Mouse (Mus musculus) heart, adult 2 months (tissue): Measurements from ENCODE around the gene Gprin1. TPM values are rescaled to one million over a fixed set of nuclear protein-coding genes. Genes with fewer than 3 reads are reported as not detected.

Experiments
- DNase-seq, 2 experiments: peaks; one replicate each; pipeline ENCODE4 v3.0.0; 2021
- H3K27ac ChIP-seq: fragments of 200-600 bp; 2 replicates; pipeline ENCODE4 v1.8.1; 2022
- H3K27me3 ChIP-seq: fragments of 200-500 bp; 2 replicates; pipeline ENCODE4 v1.6.1; 2012; ENCODE audit warnings: mild to moderate bottlenecking, low read length, inconsistent platforms, mixed read lengths; ENCODE audit not compliant: control insufficient read depth, insufficient read depth
- H3K36me3 ChIP-seq: fragments of 200-500 bp; 2 replicates; pipeline ENCODE4 v1.6.1; 2012; ENCODE audit warnings: low read length, inconsistent platforms; ENCODE audit not compliant: control insufficient read depth, insufficient read depth
- H3K4me1 ChIP-seq: fragments of 200-500 bp; 2 replicates; pipeline ENCODE4 v1.6.1; 2011; ENCODE audit warnings: low read length; ENCODE audit not compliant: control insufficient read depth, insufficient read depth
- H3K4me3 ChIP-seq: fragments of 200-600 bp; 2 replicates; pipeline ENCODE4 v1.8.1; 2022
- H3K79me2 ChIP-seq: fragments of 200-500 bp; replicated peaks from 2 replicates; pipeline ENCODE4 v1.6.1; 2012; ENCODE audit warnings: mild to moderate bottlenecking, inconsistent platforms, low read length, moderate library complexity, mixed read lengths; ENCODE audit not compliant: control insufficient read depth, insufficient read depth
- H3K9ac ChIP-seq: fragments of 200-500 bp; 2 replicates; pipeline ENCODE4 v1.6.1; 2012; ENCODE audit warnings: low read depth, mild to moderate bottlenecking, control low read depth, inconsistent platforms, low read length, mixed read lengths
- CTCF ChIP-seq: fragments of 200-600 bp; IDR thresholded peaks from 2 replicates; pipeline ENCODE4 v1.8.1; 2022; ENCODE audit warnings: antibody characterized with exemption, mild to moderate bottlenecking, moderate library complexity
- EP300 ChIP-seq: fragments of 200-500 bp; IDR thresholded peaks from 2 replicates; pipeline ENCODE4 v1.6.1; 2011; ENCODE audit warnings: low read depth, low read length, control low read depth; ENCODE audit not compliant: insufficient read depth
- POLR2A ChIP-seq: fragments of 200-500 bp; IDR thresholded peaks from 2 replicates; pipeline ENCODE4 v1.6.1; 2011; ENCODE audit warnings: mild to moderate bottlenecking, low read depth, low read length, control low read depth; ENCODE audit not compliant: insufficient read depth
- WGBS: fragments of 180-500 bp; shearing (Covaris S2); methylation state at CpG from one replicate; pipeline ENCODE4 v1.1.7; 2018; 5-methylcytosine and 5-hydroxymethylcytosine counted together
- intact Hi-C: fragments of 180-260 bp; cut with DNase I; formaldehyde crosslinking; loops from one replicate; pipeline ENCODE4 v1.15.1; 2025
- polyA plus RNA-seq: library from polyadenylated mRNA; depleted of rRNA; stranded (reverse); fragments of >200 nt; gene quantifications from 2 replicates; pipeline ENCODE4 v1.2.3, GENCODE M21; 2012
- total RNA-seq, 2 experiments: library from RNA; stranded (reverse); gene quantifications; 2 replicates each; pipeline ENCODE4 v1.2.3; 2021

The Gprin1 gene
- total and polyA plus RNA-seq, 3 experiments = not detected

GRCm38 (mm10) chr13:54746896-54747295 lies 2.8 kb downstream of the Gprin1 start:
- no peak overlapping the region for H3K9ac ChIP-seq
- 24% methylated on average over 10 of the region's 10 CpGs for WGBS
- H3K27ac ChIP-seq = no peak overlapping the region
- TF ChIP-seq CTCF = no peak
- TF ChIP-seq EP300 = no peak
- TF ChIP-seq POLR2A = no peak
- H3K36me3 ChIP-seq = no peaks in the 10 kb centered on the region
- intact Hi-C loops = no loop called here
- no peak for DNase-seq
- no peak overlapping the region for H3K4me3 ChIP-seq
- H3K4me1 ChIP-seq = no peaks in the 10 kb centered on the region
- H3K27me3 ChIP-seq = peaks cover 7% of the 10 kb centered on the region
- no peaks in the 10 kb centered on the region for H3K79me2 ChIP-seq

- Histone ChIP-seq H3K9ac (no peak overlapping the region), H3K27ac (no peak overlapping the region), H3K27me3 (peaks cover 6% of the 10 kb centered on the region), H3K36me3 (no peaks in the 10 kb centered on the region), H3K79me2 (no peaks in the 10 kb centered on the region), H3K4me1 (no peaks in the 10 kb centered on the region), H3K4me3 (no peak overlapping the region)
- WGBS = 19% methylated on average over 6 of the region's 6 CpGs
- no peak for TF ChIP-seq CTCF
- no peak for TF ChIP-seq EP300
- no peak for TF ChIP-seq POLR2A
- intact Hi-C loops = no loop called here
- DNase-seq = no peak
Observed at GRCm38 (mm10) chr13:54746110-54746509, 3.6 kb downstream of the Gprin1 start.

- TF ChIP-seq EP300 (no peak), POLR2A (no peak), CTCF (no peak)
- no peak overlapping the region for H3K27ac ChIP-seq
- H3K27me3 ChIP-seq = peaks cover 18% of the 10 kb centered on the region
- no peak overlapping the region for H3K4me3 ChIP-seq
- intact Hi-C loops = no loop called here
- H3K4me1 ChIP-seq = no peaks in the 10 kb centered on the region
- 4% methylated on average over 34 of the region's 34 CpGs for WGBS
- no peak for DNase-seq
- H3K79me2 ChIP-seq = no peaks in the 10 kb centered on the region
- no peaks in the 10 kb centered on the region for H3K36me3 ChIP-seq
- H3K9ac ChIP-seq = no peak overlapping the region
Observed at GRCm38 (mm10) chr13:54738213-54738601, 11.5 kb downstream of the Gprin1 start.

- Histone ChIP-seq H3K4me1 (no peaks in the 10 kb centered on the region), H3K4me3 (no peak overlapping the region), H3K9ac (no peak overlapping the region), H3K27me3 (peaks cover 18% of the 10 kb centered on the region), H3K79me2 (no peaks in the 10 kb centered on the region), H3K27ac (no peak overlapping the region), H3K36me3 (no peaks in the 10 kb centered on the region)
- WGBS = 1% methylated on average over 87 of the region's 87 CpGs
- peak in 1 of 2 experiments; percentile 4 for DNase-seq
- intact Hi-C loops = no loop called here
- TF ChIP-seq CTCF = no peak
- no peak for TF ChIP-seq POLR2A
- no peak for TF ChIP-seq EP300
Observed at GRCm38 (mm10) chr13:54737488-54738212, 12.0 kb downstream of the Gprin1 start.

- no peak for DNase-seq
- intact Hi-C loops = no loop called here
- H3K27ac ChIP-seq = no peak overlapping the region
- H3K36me3 ChIP-seq = no peaks in the 10 kb centered on the region
- no peak overlapping the region for H3K9ac ChIP-seq
- no peaks in the 10 kb centered on the region for H3K79me2 ChIP-seq
- H3K4me3 ChIP-seq = no peak overlapping the region
- no peaks in the 10 kb centered on the region for H3K4me1 ChIP-seq
- TF ChIP-seq EP300 = no peak
- no peak for TF ChIP-seq POLR2A
- TF ChIP-seq CTCF = no peak
- H3K27me3 ChIP-seq = peaks cover 18% of the 10 kb centered on the region
- 22% methylated on average over 3 of the region's 3 CpGs for WGBS
Observed at GRCm38 (mm10) chr13:54736931-54737330, 12.7 kb downstream of the Gprin1 start.

GRCm38 (mm10) chr13:54726131-54726530 lies 23.5 kb downstream of the Gprin1 start:
- no peak for DNase-seq
- intact Hi-C loops = no loop called here
- Histone ChIP-seq H3K27me3 (no peaks in the 10 kb centered on the region), H3K9ac (no peak overlapping the region), H3K79me2 (no peaks in the 10 kb centered on the region), H3K4me1 (no peaks in the 10 kb centered on the region), H3K36me3 (no peaks in the 10 kb centered on the region), H3K27ac (no peak overlapping the region), H3K4me3 (no peak overlapping the region)
- 43% methylated on average over 11 of the region's 11 CpGs for WGBS
- TF ChIP-seq POLR2A = no peak
- no peak for TF ChIP-seq EP300
- TF ChIP-seq CTCF = no peak
